Mouse (Mus musculus) spleen, adult 2 months (tissue): ENCODE measurements around the gene Adgrl1. TPM values are rescaled to one million over a fixed set of nuclear protein-coding genes. Genes with fewer than 3 reads are reported as not detected.

Experiments used
- DNase-seq, 2 experiments: peaks; one replicate each; pipeline versions ENCODE4 v3.0.0 to v3.0.0-alpha.2; 2012 to 2021; ENCODE audit warnings: low spot score in 2 of 2, low read depth in 1 of 2
- H3K27ac ChIP-seq: fragments of 200-500 bp; 2 replicates; pipeline ENCODE4 v1.5.1; 2012; ENCODE audit warnings: low read length, inconsistent platforms; ENCODE audit not compliant: insufficient read depth
- H3K27me3 ChIP-seq: fragments of 200-500 bp; 2 replicates; pipeline ENCODE4 v1.6.1; 2012; ENCODE audit warnings: mild to moderate bottlenecking, moderate library complexity, low read length, inconsistent platforms; ENCODE audit not compliant: control insufficient read depth, insufficient read depth
- H3K36me3 ChIP-seq: fragments of 200-500 bp; 2 replicates; pipeline ENCODE4 v1.6.1; 2012; ENCODE audit warnings: mild to moderate bottlenecking, low read length, inconsistent platforms; ENCODE audit not compliant: control insufficient read depth, insufficient read depth
- H3K4me1 ChIP-seq: fragments of 200-500 bp; 2 replicates; pipeline ENCODE4 v1.6.1; 2011; ENCODE audit warnings: inconsistent platforms; ENCODE audit not compliant: control insufficient read depth, insufficient read depth, insufficient read length
- H3K4me3 ChIP-seq: fragments of 200-500 bp; 2 replicates; pipeline ENCODE4 v1.5.1; 2011; ENCODE audit warnings: mild to moderate bottlenecking, inconsistent platforms; ENCODE audit not compliant: insufficient read depth, insufficient read length; ENCODE audit errors: extremely low read depth
- CTCF ChIP-seq: fragments of 200-500 bp; IDR thresholded peaks from 2 replicates; pipeline ENCODE4 v1.5.1; 2011; ENCODE audit warnings: mild to moderate bottlenecking, inconsistent platforms; ENCODE audit not compliant: insufficient read depth, insufficient read length, insufficient replicate concordance; ENCODE audit errors: extremely low read depth
- POLR2A ChIP-seq: fragments of 200-500 bp; IDR thresholded peaks from 2 replicates; pipeline ENCODE4 v1.6.1; 2011; ENCODE audit warnings: low read depth, low read length, inconsistent platforms
- WGBS: fragments of 180-500 bp; shearing (Covaris S2); methylation state at CpG from one replicate; pipeline ENCODE4 v1.1.7; 2018; 5-methylcytosine and 5-hydroxymethylcytosine counted together
- polyA plus RNA-seq: library from polyadenylated mRNA; depleted of rRNA; stranded (reverse); fragments of >200 nt; gene quantifications from 2 replicates; pipeline ENCODE4 v1.2.3, GENCODE M21; 2012

The Adgrl1 gene
- polyA plus RNA-seq, 1 experiment: 28.9 TPM

DNA sequence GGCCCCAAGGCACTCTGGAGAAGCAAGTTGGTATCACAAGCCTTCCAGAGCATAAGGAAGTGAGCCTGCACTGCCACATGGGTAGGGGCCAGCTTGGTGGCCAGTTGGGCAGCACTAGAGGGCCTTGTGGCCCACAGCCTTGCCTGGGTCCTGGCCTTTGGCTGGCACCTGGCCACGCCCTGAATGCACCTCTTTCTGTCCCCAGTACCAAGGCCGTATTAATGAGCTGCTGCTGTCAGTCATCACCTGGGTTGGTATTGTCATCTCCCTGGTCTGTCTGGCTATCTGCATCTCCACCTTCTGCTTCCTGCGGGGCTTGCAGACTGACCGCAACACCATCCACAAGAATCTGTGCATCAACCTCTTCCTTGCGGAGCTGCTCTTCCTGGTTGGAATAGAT is 34.3 kb downstream of the Adgrl1 start:
- Histone ChIP-seq H3K36me3 (peaks cover 7% of the 10 kb centered on the region; the same call in 1 of the 2 replicates), H3K4me3 (no peak overlapping the region), H3K27ac (no peak overlapping the region), H3K27me3 (no peaks in the 10 kb centered on the region), H3K4me1 (no peaks in the 10 kb centered on the region)
- TF ChIP-seq POLR2A: no peak
- TF ChIP-seq CTCF: no peak
- WGBS: 86% methylated on average over 5 of the region's 5 CpGs
- no peak for DNase-seq

DNA sequence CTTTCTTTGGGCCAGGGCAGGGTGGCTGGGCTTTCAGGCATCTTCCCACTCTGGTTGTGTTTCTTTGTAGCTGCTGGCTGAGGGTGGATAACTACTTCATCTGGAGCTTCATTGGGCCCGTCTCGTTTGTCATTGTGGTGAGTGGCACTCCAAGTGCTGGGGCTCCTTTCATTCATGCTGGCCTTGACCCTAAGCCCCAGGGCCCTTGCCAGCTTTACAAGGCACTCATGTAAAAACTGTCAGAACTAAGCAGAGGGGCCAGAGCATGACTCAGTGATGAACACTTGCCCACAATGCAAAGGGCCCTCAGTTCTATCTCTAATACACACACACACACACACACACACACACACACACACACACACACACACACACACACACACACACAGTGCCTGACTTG is 35.1 kb downstream of the Adgrl1 start:
- Histone ChIP-seq H3K4me3 (no peak overlapping the region), H3K36me3 (peaks cover 7% of the 10 kb centered on the region; the same call in 1 of the 2 replicates), H3K4me1 (no peaks in the 10 kb centered on the region), H3K27ac (no peak overlapping the region), H3K27me3 (no peaks in the 10 kb centered on the region)
- no peak for DNase-seq
- TF ChIP-seq POLR2A (no peak), CTCF (no peak)
- 86% methylated on average over 2 of the region's 2 CpGs for WGBS

DNA sequence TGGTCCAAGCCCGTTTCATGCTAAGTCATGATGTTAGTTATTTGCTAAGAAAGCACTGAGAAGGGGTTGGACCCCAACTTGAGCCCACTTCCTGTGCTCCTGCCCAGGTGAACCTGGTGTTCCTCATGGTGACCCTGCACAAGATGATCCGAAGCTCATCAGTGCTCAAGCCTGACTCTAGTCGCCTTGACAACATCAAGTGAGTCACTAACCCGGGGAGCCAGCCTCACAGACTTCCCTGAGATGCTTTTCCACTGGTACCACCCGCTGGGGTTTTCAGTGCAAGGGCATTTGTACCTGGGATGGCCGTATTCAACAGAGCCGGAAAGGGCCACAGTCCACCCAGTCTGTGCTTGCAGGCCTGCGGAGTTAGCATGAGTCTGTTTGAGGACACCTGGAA is 35.5 kb downstream of the Adgrl1 start:
- TF ChIP-seq POLR2A: no peak
- TF ChIP-seq CTCF: no peak

DNA sequence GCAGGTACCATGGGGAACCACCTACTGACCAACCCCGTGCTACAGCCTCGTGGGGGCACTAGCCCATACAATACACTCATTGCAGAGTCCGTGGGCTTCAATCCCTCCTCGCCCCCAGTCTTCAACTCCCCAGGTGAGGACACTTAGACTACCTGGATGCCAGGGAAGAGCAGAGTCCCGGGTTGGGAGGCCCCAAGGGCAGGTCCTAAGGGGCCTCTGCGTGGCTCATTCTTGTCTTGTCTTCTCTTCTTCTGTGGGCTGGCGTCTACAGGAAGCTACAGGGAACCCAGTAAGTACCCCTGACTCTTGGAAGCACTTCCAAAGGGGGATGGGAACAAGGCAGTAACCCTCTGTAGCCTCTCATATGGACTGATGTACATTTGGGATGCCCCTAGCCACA is 37.7 kb downstream of the Adgrl1 start:
- Histone ChIP-seq H3K36me3 (peaks cover 7% of the 10 kb centered on the region; the same call in 1 of the 2 replicates), H3K27ac (no peak overlapping the region), H3K4me1 (no peaks in the 10 kb centered on the region), H3K27me3 (no peaks in the 10 kb centered on the region), H3K4me3 (no peak overlapping the region)
- DNase-seq: no peak
- TF ChIP-seq CTCF (no peak), POLR2A (no peak)
- 95% methylated on average over 7 of the region's 7 CpGs for WGBS

More for the DNA sequence above, 35.5 kb downstream of the Adgrl1 start:
- DNase-seq: no peak
- Histone ChIP-seq H3K27me3 (no peaks in the 10 kb centered on the region), H3K4me3 (no peak overlapping the region), H3K4me1 (no peaks in the 10 kb centered on the region), H3K27ac (no peak overlapping the region), H3K36me3 (peaks cover 7% of the 10 kb centered on the region; the same call in 1 of the 2 replicates)
- WGBS: 87% methylated on average over 8 of the region's 8 CpGs

DNA sequence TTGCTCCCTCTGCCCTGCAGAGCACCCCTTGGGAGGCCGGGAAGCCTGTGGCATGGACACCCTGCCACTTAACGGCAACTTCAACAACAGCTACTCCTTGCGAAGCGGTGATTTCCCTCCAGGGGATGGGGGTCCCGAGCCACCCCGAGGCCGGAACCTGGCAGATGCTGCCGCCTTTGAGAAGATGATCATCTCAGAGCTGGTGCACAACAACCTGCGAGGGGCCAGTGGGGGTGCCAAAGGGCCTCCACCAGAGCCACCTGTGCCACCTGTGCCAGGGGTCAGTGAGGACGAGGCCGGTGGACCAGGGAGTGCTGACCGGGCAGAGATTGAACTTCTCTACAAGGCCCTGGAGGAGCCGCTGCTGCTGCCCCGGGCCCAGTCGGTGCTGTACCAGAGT is 38.4 kb downstream of the Adgrl1 start:
- Histone ChIP-seq H3K4me3 (no peak overlapping the region), H3K36me3 (peaks cover 7% of the 10 kb centered on the region; the same call in 1 of the 2 replicates), H3K27me3 (no peaks in the 10 kb centered on the region), H3K4me1 (no peaks in the 10 kb centered on the region), H3K27ac (no peak overlapping the region)
- no peak for DNase-seq
- TF ChIP-seq CTCF: no peak
- no peak for TF ChIP-seq POLR2A
- WGBS: 94% methylated on average over 15 of the region's 15 CpGs

DNA sequence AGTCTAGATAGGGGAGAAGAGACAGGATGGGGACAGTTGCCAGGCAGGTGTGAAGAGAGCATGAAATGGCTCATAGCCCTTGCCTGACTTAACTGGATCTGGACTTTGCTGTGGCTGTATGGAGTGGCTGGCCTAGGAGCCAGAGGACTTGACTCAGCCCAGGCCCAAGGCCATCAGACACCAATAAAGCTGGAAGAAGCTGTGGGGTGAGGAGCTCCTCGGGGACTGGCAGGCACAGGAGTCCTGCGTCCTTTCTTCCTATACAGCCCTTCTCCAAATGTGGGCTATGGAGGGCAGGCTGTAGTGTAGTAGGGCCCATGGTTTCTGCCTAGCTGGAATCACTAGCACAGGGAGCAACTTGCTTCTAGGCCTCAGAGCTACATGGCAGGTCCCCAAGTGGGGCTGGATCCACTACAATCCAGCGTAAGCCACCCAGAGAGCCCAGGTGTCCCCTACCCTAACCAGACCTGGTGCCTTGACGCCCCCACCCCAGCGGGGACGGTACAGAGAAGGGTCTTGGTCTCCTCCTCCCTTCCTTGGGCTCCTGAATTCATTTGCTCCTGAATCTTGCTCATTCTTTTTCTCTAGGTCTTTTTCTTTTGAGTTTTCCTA is 41.3 kb downstream of the Adgrl1 start:
- Histone ChIP-seq H3K36me3 (0 out of 2 replicates have a peak, but pooled peaks cover 1% of the 10 kb centered on the region), H3K27me3 (no peaks in the 10 kb centered on the region), H3K4me3 (no peak overlapping the region), H3K27ac (no peak overlapping the region), H3K4me1 (no peaks in the 10 kb centered on the region)
- TF ChIP-seq CTCF (no peak), POLR2A (no peak)
- 90% methylated on average over 6 of the region's 6 CpGs for WGBS
- no peak for DNase-seq

DNA sequence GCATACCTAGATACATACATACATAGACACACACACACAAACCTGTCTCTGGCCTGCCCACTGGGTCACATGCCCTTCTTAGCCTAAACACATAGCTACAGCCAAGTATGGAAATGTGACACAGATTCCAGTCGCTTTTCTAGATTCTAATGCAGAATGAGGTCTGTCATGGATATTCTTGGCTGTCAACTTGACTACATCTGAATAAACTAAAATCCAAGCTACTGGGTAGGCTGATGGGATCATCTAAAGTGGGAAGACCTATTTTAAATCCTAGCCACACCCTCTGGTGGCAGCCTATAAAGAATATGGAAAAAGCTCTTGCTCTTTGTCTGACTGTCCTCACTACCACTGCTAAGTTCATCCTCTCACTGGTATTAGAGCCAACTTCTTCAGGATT is 42.5 kb downstream of the Adgrl1 start:
- H3K4me3 ChIP-seq: no peak overlapping the region
- H3K36me3 ChIP-seq: 0 out of 2 replicates have a peak, but pooled peaks cover 1% of the 10 kb centered on the region
- 87% methylated on average over 1 of the region's 1 CpGs for WGBS
- no peak overlapping the region for H3K27ac ChIP-seq
- no peaks in the 10 kb centered on the region for H3K27me3 ChIP-seq
- DNase-seq: no peak
- no peaks in the 10 kb centered on the region for H3K4me1 ChIP-seq
- TF ChIP-seq CTCF (no peak), POLR2A (no peak)
